In the genomic region with DNA sequence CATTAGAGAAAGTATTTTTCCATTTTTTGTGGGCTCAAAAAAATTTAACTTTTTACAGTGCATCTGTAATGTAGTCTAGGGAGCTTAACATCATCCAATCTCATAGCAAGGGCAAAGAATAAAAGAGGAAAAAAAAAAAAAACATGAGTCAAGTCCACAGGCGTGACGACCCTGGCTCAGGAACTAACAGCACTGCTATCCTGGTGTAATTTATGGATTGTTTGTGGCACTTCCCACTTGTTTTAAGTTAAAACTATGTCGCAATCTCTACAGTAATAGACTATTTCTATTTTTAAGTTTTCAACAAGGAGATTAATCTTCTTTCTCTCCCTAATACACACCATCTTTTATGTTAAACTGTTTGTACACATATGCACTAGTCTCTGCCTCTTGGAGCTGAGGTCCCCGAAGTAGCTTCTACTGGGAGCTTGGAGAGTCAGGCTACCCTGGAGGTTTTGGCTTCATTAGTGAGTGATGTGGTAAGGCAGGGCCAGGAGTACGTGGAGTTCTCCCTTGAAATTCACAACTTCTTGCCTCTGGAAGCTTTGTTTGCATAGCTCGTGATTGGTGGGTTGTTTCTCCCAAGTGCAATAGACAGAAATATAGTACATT, we compare ENCODE assay signal across 19 mouse cellular contexts.
DNase-seq lines count a peak whose midpoint lies in the region; ATAC-seq and TF ChIP-seq lines count a peak whose summit lies in the region.
"Had no signal": no experiment of that assay in that cellular context is flagged by ENCODE, and none has a peak within 500 bp of the region (broad histone marks: within the 10 kb centered on the region; RNA-seq: fewer than 3 reads in every experiment).

No protein-coding gene starts in this region.

- H3K36me3 ChIP-seq in lung, embryonic 14.5 days (ENCODE audit: insufficient read depth), result no peaks in the 10 kb centered on the region
- H3K36me3 ChIP-seq: embryonic facial prominence, embryonic 10.5 days; forebrain, embryonic 10.5 days; heart, embryonic 13.5 days; hindbrain, embryonic 15.5 days had no signal

- no peak overlapping the region for H3K4me3 ChIP-seq in lung, embryonic 14.5 days (ENCODE audit: low read depth, low read length)
- H3K4me3 ChIP-seq in layer of hippocampus, adult 2 months, result no peak overlapping the region
- H3K4me3 ChIP-seq: embryonic facial prominence, embryonic 10.5 days; forebrain, embryonic 10.5 days; gastrocnemius, adult 2 months; heart, embryonic 13.5 days; hindbrain, embryonic 15.5 days had no signal

- H3K9me3 ChIP-seq in lung, embryonic 14.5 days (ENCODE audit: low read depth, low read length), result no peaks in the 10 kb centered on the region
- H3K9me3 ChIP-seq: embryonic facial prominence, embryonic 10.5 days; forebrain, embryonic 10.5 days; heart, embryonic 13.5 days; hindbrain, embryonic 15.5 days had no signal

- TF ChIP-seq CTCF in lung, embryonic 14.5 days (IDR thresholded peaks at IDR 0.05; ENCODE audit: low read depth), result no peak
- no peak for TF ChIP-seq CTCF in Patski (IDR thresholded peaks at IDR 0.05)
- TF ChIP-seq CTCF in layer of hippocampus, adult 2 months (conservative IDR thresholded peaks at IDR 0.05), result no peak

- H3K9ac ChIP-seq in lung, embryonic 14.5 days, result no peak overlapping the region
- H3K9ac ChIP-seq: heart, embryonic 13.5 days; hindbrain, embryonic 15.5 days had no signal

- CTCF ChIA-PET in Patski (lab: Charles Lee), result interaction anchor here (1.0 to 2.1 kb wide), 5 partner anchors 10 to 236 kb away, joined by 4 to 5 read pairs (median 4); partner anchors contain the start of gene Dzip1

- in situ Hi-C loops in Patski (cut with MboI; ENCODE audit: low pct_unique_long_range_greater_than_20kb), result no loop called here

- ATAC-seq in lung, embryonic 14.5 days (ENCODE audit: insufficient read depth), result 0 out of 2 replicates have a peak, but pooled peaks have one; percentile 11
- peak; percentile 17 for ATAC-seq in Patski
- ATAC-seq: forebrain, embryonic 14.5 days had no signal

- peaks cover 5% of the 10 kb centered on the region; the same call in 1 of the 2 replicates for H3K4me1 ChIP-seq in lung, embryonic 14.5 days (ENCODE audit: insufficient read depth)

- no peaks in the 10 kb centered on the region for H3K27me3 ChIP-seq in lung, embryonic 14.5 days (ENCODE audit: insufficient read depth, low read length)
- H3K27me3 ChIP-seq in Patski, result no peaks in the 10 kb centered on the region

- POLR2A ChIA-PET in Patski (lab: Charles Lee), result interaction anchor here (0.6 kb wide), 1 partner anchor 13 kb away, joined by 3 read pairs; no protein-coding TSS in a partner anchor

- peak overlapping the region; percentile 52; the same call in 1 of the 2 replicates for H3K27ac ChIP-seq in lung, embryonic 14.5 days (ENCODE audit: low read depth)
- no peak overlapping the region for H3K27ac ChIP-seq in layer of hippocampus, adult 2 months
- H3K27ac ChIP-seq: embryonic facial prominence, embryonic 10.5 days; forebrain, embryonic 10.5 days; gastrocnemius, adult 2 months; heart, embryonic 13.5 days; hindbrain, embryonic 15.5 days had no signal

- WGBS in lung, embryonic 14.5 days, result 23% methylated on average over 6 of the region's 6 CpGs

- peak; percentile 72 for DNase-seq in lung, embryonic 14.5 days
- no peak for DNase-seq in lung, postnatal 25 days (ENCODE audit: low spot score)
- peak; percentile 30 for DNase-seq in lung, postnatal 36 days
- DNase-seq in lung, postnatal 4 days, result no peak
- no peak for DNase-seq in Patski (ENCODE audit: low read depth, low spot score)
- no peak for DNase-seq in left cerebral cortex, adult 18-20 months (ENCODE audit: low spot score in 2 of 2)
- no peak for DNase-seq in layer of hippocampus, adult 2 months (ENCODE audit: low spot score in 2 of 2)
- DNase-seq: adrenal gland, postnatal 10 days; cerebellum, adult 18-20 months; cerebellum, postnatal 10 days; gastrocnemius, adult 2 months; gastrocnemius, postnatal 25 days; heart, adult 11 months; heart, postnatal 36 days had no signal

- no peak overlapping the region for H3K4me2 ChIP-seq in lung, embryonic 14.5 days
- H3K4me2 ChIP-seq: heart, embryonic 13.5 days; hindbrain, embryonic 15.5 days had no signal

Comparison
In these comparisons a context has a peak if more than half of its experiments do, and no peak if none do; other contexts are left out.
1. DNase-seq: peak in lung, embryonic 14.5 days (single experiment) and lung, postnatal 36 days (single experiment); none in lung, postnatal 25 days (single experiment), lung, postnatal 4 days (0 of 2), Patski (single experiment), left cerebral cortex, adult 18-20 months (0 of 2) and layer of hippocampus, adult 2 months (0 of 2).